Mouse (Mus musculus) cortical plate, adult 2 months (tissue): ENCODE data around the gene Pop7.

Experiments used
- CTCF ChIP-seq: fragments of 200-500 bp; IDR thresholded peaks from 2 replicates; pipeline ENCODE4 v1.5.1; 2011; ENCODE audit warnings: mild to moderate bottlenecking, control low read depth, low read length; ENCODE audit not compliant: insufficient read depth; ENCODE audit errors: extremely low read depth
- POLR2A ChIP-seq: fragments of 200-500 bp; IDR thresholded peaks from 2 replicates; pipeline ENCODE4 v1.6.1; 2011; ENCODE audit warnings: mild to moderate bottlenecking, low read length, control low read depth; ENCODE audit not compliant: insufficient read depth; ENCODE audit errors: extremely low read depth

GRCm38 (mm10) chr5:137537461-137537860, 35.1 kb upstream of the Pop7 start:
- TF ChIP-seq CTCF, result no peak
- no peak for TF ChIP-seq POLR2A
